9 mouse cellular contexts compared by ENCODE assay signal in the genomic region with DNA sequence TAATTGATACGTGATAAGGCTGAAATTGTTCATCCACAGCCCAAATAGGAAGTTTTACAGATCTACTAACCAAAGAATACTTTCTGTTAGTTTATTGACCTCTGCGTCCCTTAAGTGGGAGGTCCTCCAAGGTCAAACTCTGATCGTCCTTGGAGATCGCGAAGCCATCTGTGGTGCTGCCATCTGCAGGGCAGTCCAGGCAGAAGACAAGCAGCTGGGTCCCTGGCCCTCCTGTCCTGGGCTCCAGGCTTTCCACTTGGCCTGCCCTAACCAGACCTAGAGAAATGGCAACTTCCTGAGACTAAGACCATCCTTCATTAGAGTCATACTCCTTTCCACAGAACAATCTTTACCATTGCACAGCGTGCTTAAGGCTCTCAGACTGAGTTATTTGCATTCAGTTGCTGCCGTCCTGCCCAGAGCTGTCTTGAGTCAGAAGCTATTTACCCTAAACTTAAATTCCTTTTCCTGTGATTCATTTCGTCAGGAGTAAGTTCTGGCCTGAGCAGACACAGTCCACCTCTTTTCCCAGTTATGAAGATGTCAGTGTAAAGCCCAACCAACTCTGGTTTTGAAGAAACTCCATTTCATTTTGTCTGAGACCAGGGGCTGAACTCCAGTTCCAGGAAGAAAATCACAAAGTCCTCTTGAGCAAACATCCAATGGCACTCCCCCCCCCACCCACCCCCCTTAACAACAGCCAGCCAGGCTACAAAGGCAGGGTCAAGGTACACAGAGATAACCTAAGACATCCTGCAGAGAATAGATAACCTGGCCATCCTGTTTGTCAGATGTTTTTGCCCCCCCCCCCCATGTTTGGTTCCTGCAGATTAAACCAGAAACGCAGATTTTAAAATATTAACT. TPM values are rescaled to one million over a fixed set of nuclear protein-coding genes. Genes with fewer than 3 reads are reported as not detected.
DNase-seq lines count a peak whose midpoint lies in the region; ATAC-seq and TF ChIP-seq lines count a peak whose summit lies in the region.
"Had no signal": no experiment of that assay in that cellular context is flagged by ENCODE, and none has a peak within 500 bp of the region (broad histone marks: within the 10 kb centered on the region; RNA-seq: fewer than 3 reads in every experiment).

No protein-coding gene starts in this region.

- peak; percentile 49 for TF ChIP-seq CTCF in layer of hippocampus, adult 2 months (conservative IDR thresholded peaks at IDR 0.05)

- peak; percentile 13 for DNase-seq in adrenal gland, adult 2 months
- no peak for DNase-seq in adrenal gland, postnatal 4 days (ENCODE audit: low spot score in 2 of 2)
- no peak for DNase-seq in layer of hippocampus, adult 2 months (ENCODE audit: low spot score in 2 of 2)
- no peak for DNase-seq in layer of hippocampus, postnatal 10 days (ENCODE audit: low spot score in 2 of 2)
- DNase-seq in embryo, embryonic 9.5 days (ENCODE audit: extremely low spot score), result peak; percentile 20
- DNase-seq in gastrocnemius, postnatal 14 days, result no peak
- DNase-seq in neural tube, embryonic 10.5 days (ENCODE audit: extremely low spot score, low spot score), result no peak

- intact Hi-C loops in gastrocnemius, postnatal 14 days (cut with DNase I; ENCODE audit: low total_unique reads), result no loop called here

- H3K4me3 ChIP-seq in layer of hippocampus, adult 2 months, result no peak overlapping the region
- H3K4me3 ChIP-seq: hindbrain, embryonic 10.5 days had no signal

- H3K27ac ChIP-seq in layer of hippocampus, adult 2 months, result no peak overlapping the region
- H3K27ac ChIP-seq: hindbrain, embryonic 10.5 days had no signal

- ATAC-seq in megakaryocyte progenitor cell, adult 5-6 weeks (replicated peaks; ENCODE audit: poor library complexity), result peak; percentile 60

RNA-seq across cellular contexts. Expression of a gene that starts 35.0 kb away (rescaled TPM):
- total RNA-seq in adrenal gland, adult 2 months (2021), result under 1 TPM; 0.52 to 0.79 TPM
- 0.13 and 0.21 TPM in 2 replicates for polyA plus RNA-seq in adrenal gland, adult 2 months (2012; rRNA removed)
- 1 to 10 TPM; 1.7 to 3.2 TPM for total RNA-seq in adrenal gland, postnatal 4 days (2021)
- 1 to 10 TPM in 1 of 2 experiments, under 1 TPM in 1; 0.74 to 1.0 TPM for total RNA-seq in layer of hippocampus, adult 2 months (2021)
- under 1 TPM; 0.21 to 0.31 TPM for total RNA-seq in layer of hippocampus, postnatal 10 days (2021)
- total RNA-seq in megakaryocyte progenitor cell, adult 5-6 weeks (2015), result 0.32 and 0.44 TPM in 2 replicates
- 0.37 and 0.64 TPM in 2 replicates for total RNA-seq in megakaryocyte progenitor cell, adult 5-6 weeks (2017)
- total RNA-seq in gastrocnemius, postnatal 14 days (2021), result 100 to 1,000 TPM; 109 to 140 TPM

RNA-seq across cellular contexts. Expression of a gene that starts 38.0 kb away (rescaled TPM):
- total RNA-seq in adrenal gland, adult 2 months (2021), result 10 to 100 TPM; 57.4 to 72.4 TPM
- 108 and 109 TPM in 2 replicates for polyA plus RNA-seq in adrenal gland, adult 2 months (2012; rRNA removed)
- 100 to 1,000 TPM; 145 to 155 TPM for total RNA-seq in adrenal gland, postnatal 4 days (2021)
- 10 to 100 TPM; 35.8 to 36.2 TPM for total RNA-seq in layer of hippocampus, adult 2 months (2021)
- total RNA-seq in layer of hippocampus, postnatal 10 days (2021), result 10 to 100 TPM; 27.5 to 37.9 TPM
- 195 and 231 TPM in 2 replicates for total RNA-seq in megakaryocyte progenitor cell, adult 5-6 weeks (2015)
- total RNA-seq in megakaryocyte progenitor cell, adult 5-6 weeks (2017), result 49.9 and 57.5 TPM in 2 replicates
- total RNA-seq in gastrocnemius, postnatal 14 days (2021), result 10 to 100 TPM; 26.3 to 39.9 TPM

Comparison
In these comparisons a context has a peak if more than half of its experiments do, and no peak if none do; other contexts are left out.
1. DNase-seq: peak in adrenal gland, adult 2 months (single experiment) and embryo, embryonic 9.5 days (single experiment); none in adrenal gland, postnatal 4 days (0 of 2), layer of hippocampus, adult 2 months (0 of 2), layer of hippocampus, postnatal 10 days (0 of 2), gastrocnemius, postnatal 14 days (single experiment) and neural tube, embryonic 10.5 days (single experiment).
2. RNA of a gene that starts 35.0 kb away (total RNA-seq): 109 to 140 TPM in gastrocnemius, postnatal 14 days; 1.7 to 3.2 TPM in adrenal gland, postnatal 4 days, 0.74 to 1.0 TPM in layer of hippocampus, adult 2 months, 0.52 to 0.79 TPM in adrenal gland, adult 2 months, 0.32 to 0.64 TPM in megakaryocyte progenitor cell, adult 5-6 weeks and 0.21 to 0.31 TPM in layer of hippocampus, postnatal 10 days; every median in the first group is over 10 times any median in the second.